Mouse (Mus musculus): ENCODE measurements around the gene Ift80.

DNA sequence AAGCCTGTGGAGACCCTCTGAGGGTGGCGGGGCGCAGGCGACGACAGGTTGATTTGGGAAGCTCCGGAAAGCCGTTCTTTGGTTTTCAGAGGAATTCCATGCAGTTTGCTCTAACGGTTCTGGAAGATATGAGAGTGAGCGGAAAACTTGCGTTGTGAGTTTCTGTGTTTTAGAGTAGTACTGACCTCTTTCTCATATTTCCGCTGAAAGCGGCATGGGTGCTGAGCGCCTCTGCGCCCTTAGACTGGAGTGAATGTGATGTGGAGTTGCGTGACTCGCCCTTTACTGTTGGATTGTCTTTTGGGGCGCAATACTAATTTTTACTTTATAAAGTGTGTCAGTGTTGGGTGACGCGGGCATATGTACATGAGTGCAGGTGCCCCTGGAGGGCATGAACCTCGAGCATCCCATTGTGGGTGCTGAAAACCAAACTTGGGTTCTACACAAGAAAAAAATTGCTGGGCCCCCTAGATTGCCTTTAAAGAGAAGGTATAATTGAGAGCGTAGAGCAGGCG, 1.9 kb upstream of the Ift80 start:
- TF ChIP-seq POLR2A (IDR thresholded peaks at IDR 0.05; ENCODE audit: control insufficient read depth in 1 of 2, insufficient read depth in 1 of 2, low read depth in 1 of 2, low read length in 2 of 2, poor library complexity in 1 of 2) (no peak), MAX (IDR thresholded peaks at IDR 0.05; ENCODE audit: low read length) (no peak), CTCF (IDR thresholded peaks at IDR 0.05 in 2 of 3, conservative IDR thresholded peaks at IDR 0.05 in 1 of 3; ENCODE audit: control insufficient read depth in 1 of 3, insufficient read depth in 1 of 3, low read depth in 2 of 3, low read length in 3 of 3, poor library complexity in 1 of 3, severe bottlenecking in 1 of 3) (no peak), TCF12 (IDR thresholded peaks at IDR 0.05; ENCODE audit: low read depth, low read length) (no peak), ZMIZ1 (IDR thresholded peaks at IDR 0.05; ENCODE audit: low read depth, low read length) (no peak), CHD2 (IDR thresholded peaks at IDR 0.05; ENCODE audit: low read length) (no peak), E2F4 (IDR thresholded peaks at IDR 0.05; ENCODE audit: borderline replicate concordance, low read depth, low read length) (no peak), GATA1 (IDR thresholded peaks at IDR 0.05; ENCODE audit: low read depth, low read length) (no peak), USF2 (IDR thresholded peaks at IDR 0.05; ENCODE audit: borderline replicate concordance in 1 of 2, insufficient read depth in 1 of 2, low read depth in 1 of 2, low read length in 2 of 2) (no peak)
